Mouse (Mus musculus): Measurements from ENCODE around the gene Haus3. TPM values are rescaled to one million over a fixed set of nuclear protein-coding genes. Genes with fewer than 3 reads are reported as not detected.

Haus3 gene
- polyA plus RNA-seq, 1 experiment from 2014 or later, result 28.1 TPM

Other genes with a start within 250 kb of the Haus3 start
- 53.3 and 57.7 TPM in 2 replicates for gene Nelfa, start 233.1 kb downstream of the Haus3 start, polyA plus RNA-seq (2015; fragmentation: Nextera tagmentation; extraction: Ambion mirVana)
- gene Gm1673, start 186.1 kb downstream of the Haus3 start, polyA plus RNA-seq (2015; fragmentation: Nextera tagmentation; extraction: Ambion mirVana), result 64.5 and 96.5 TPM in 2 replicates
- gene Nat8l, start 173.5 kb downstream of the Haus3 start, polyA plus RNA-seq (2015; fragmentation: Nextera tagmentation; extraction: Ambion mirVana), result 0.36 and 0.43 TPM in 2 replicates
- 3.3 and 3.9 TPM in 2 replicates for gene Poln, start 79 bp downstream of the Haus3 start, polyA plus RNA-seq (2015; fragmentation: Nextera tagmentation; extraction: Ambion mirVana)
- gene Mxd4, start 18.2 kb upstream of the Haus3 start, polyA plus RNA-seq (2015; fragmentation: Nextera tagmentation; extraction: Ambion mirVana), result 40.3 and 42.4 TPM in 2 replicates
- 0.82 and 1.1 TPM in 2 replicates for gene Zfyve28, start 118.9 kb upstream of the Haus3 start, polyA plus RNA-seq (2015; fragmentation: Nextera tagmentation; extraction: Ambion mirVana)
- not detected in 2 replicates for gene Cfap99, start 119.1 kb upstream of the Haus3 start, polyA plus RNA-seq (2015; fragmentation: Nextera tagmentation; extraction: Ambion mirVana)
- 151 and 157 TPM in 2 replicates for gene Rnf4, start 166.8 kb upstream of the Haus3 start, polyA plus RNA-seq (2015; fragmentation: Nextera tagmentation; extraction: Ambion mirVana)
- gene Fam193a, start 200.4 kb upstream of the Haus3 start, polyA plus RNA-seq (2015; fragmentation: Nextera tagmentation; extraction: Ambion mirVana), result 11.4 and 12.3 TPM in 2 replicates